Mouse (Mus musculus): Measurements from ENCODE around the gene Ankrd33b.

- no peak for TF ChIP-seq POLR2A (IDR thresholded peaks at IDR 0.05; ENCODE audit: control insufficient read depth, extremely low read depth, insufficient read depth, low read length, poor library complexity)
- TF ChIP-seq CTCF (IDR thresholded peaks at IDR 0.05; ENCODE audit: borderline replicate concordance, control insufficient read depth, extremely low read depth, insufficient read depth, low read length, poor library complexity) = no peak
Measured at GRCm38 (mm10) chr15:31366596-31367480, 688 bp downstream of the Ankrd33b start.
